Mouse (Mus musculus) adrenal gland, postnatal 25 days (tissue): Measurements from ENCODE around the gene Dcdc2b. TPM values are rescaled to one million over a fixed set of nuclear protein-coding genes. Genes with fewer than 3 reads are reported as not detected.

Experiments
- DNase-seq: peaks from one replicate; pipeline ENCODE4 v3.0.0; 2021; ENCODE audit warnings: mixed read lengths
- total RNA-seq: library from RNA; stranded (reverse); gene quantifications from 2 replicates; pipeline ENCODE4 v1.2.3, GENCODE M21; 2021

The Dcdc2b gene
- total RNA-seq, 1 experiment from 2014 or later = 2.0 TPM

- peak; percentile 27 for DNase-seq
These were observed 35.6 kb downstream of the Dcdc2b start, which contains the start of gene Fam167b for GRCm38 (mm10) chr4:129578466-129578865. Gene Fam167b, minus strand, starts transcription at chr4:129578549.

- no peak for DNase-seq
These were observed 36.4 kb downstream of the Dcdc2b start for GRCm38 (mm10) chr4:129577688-129578087.

- DNase-seq = peak; percentile 79
These were observed 37.1 kb downstream of the Dcdc2b start for GRCm38 (mm10) chr4:129576863-129577491.

- no peak for DNase-seq
These were observed 38.7 kb downstream of the Dcdc2b start for GRCm38 (mm10) chr4:129575171-129575844.

DNA sequence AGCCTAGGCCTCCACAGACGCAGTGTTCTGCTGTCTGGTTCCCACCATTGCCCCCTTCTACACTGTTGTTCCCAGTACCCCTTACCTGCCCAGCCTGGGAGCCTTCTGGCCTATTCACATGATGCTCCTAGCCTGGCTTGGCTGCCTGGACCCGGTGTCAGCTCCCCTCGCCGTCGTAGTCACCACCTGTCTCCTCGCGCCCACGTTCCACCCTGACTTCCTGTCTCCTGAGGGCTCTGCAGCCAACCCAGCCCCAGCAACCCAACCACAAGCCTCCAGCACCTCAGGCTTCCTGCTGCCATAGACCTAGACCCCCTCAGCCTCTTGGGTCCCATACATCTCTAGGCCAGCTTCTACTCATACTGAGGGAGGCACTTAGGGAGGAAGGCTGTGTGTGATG, 40.6 kb downstream of the Dcdc2b start, which contains the start of gene Lck:
Gene Lck (minus strand): TSS at position 212 of the 400 bp plus-strand sequence.
- no peak for DNase-seq

DNA sequence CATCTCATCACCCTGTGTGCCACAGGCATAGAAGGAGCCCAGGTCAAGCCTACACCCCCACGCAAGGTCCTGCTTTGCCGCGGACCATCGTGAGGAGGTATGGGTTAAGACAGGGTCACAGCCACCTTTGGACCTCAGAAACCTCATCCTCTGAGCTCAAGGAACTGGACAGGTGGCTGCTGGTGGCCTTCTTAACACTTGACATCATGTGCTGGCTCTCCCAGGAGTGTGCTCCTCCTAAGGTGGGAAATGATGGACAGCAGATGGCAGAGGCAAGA, 41.0 kb downstream of the Dcdc2b start:
- DNase-seq = no peak

GRCm38 (mm10) chr4:129572236-129573092, 41.6 kb downstream of the Dcdc2b start:
- no peak for DNase-seq

- DNase-seq = no peak
These were observed 42.4 kb downstream of the Dcdc2b start for GRCm38 (mm10) chr4:129571551-129572084.

GRCm38 (mm10) chr4:129570028-129570427, 44.0 kb downstream of the Dcdc2b start:
- no peak for DNase-seq

GRCm38 (mm10) chr4:129568366-129568765, 45.7 kb downstream of the Dcdc2b start:
- no peak for DNase-seq

GRCm38 (mm10) chr4:129565139-129565538, 48.9 kb downstream of the Dcdc2b start:
- DNase-seq = no peak

GRCm38 (mm10) chr4:129563718-129564117, 50.3 kb downstream of the Dcdc2b start:
- DNase-seq = no peak

DNA sequence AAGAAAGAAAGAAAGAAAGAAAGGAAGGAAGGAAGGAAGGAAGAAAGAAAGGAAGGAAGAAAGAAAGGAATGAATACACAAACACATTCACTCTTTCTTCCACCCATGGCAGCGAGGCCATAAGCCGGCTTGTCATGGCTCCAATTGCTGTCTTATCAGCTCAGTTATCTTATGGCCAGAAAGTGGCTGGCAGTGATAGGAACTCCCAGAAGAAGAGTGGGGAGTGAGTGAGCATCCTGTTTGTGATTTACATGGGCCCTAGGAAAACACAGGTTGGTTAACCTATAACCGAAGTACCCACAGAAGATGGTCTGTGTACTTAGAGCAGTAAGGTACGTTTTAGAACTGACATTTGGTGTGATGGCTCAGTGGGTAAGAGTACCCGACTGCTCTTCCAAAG, 52.9 kb downstream of the Dcdc2b start:
- DNase-seq = no peak

Other genes starting within 250 kb of the Dcdc2b start
- 7.0 and 8.7 TPM in 2 replicates for gene Zbtb8a, start 236.1 kb downstream of the Dcdc2b start, total RNA-seq
- 0.18 and 0.48 TPM in 2 replicates for gene Zbtb8b, start 173.4 kb downstream of the Dcdc2b start, total RNA-seq
- 70.2 and 81.0 TPM in 2 replicates for gene Bsdc1, start 152.7 kb downstream of the Dcdc2b start, total RNA-seq
- gene Tssk3, start 123.2 kb downstream of the Dcdc2b start, total RNA-seq = not detected in 2 replicates
- gene Fam229a, start 123.1 kb downstream of the Dcdc2b start, total RNA-seq = not detected in 2 replicates
- 61.0 and 68.3 TPM in 2 replicates for gene Marcksl1, start 100.7 kb downstream of the Dcdc2b start, total RNA-seq
- gene Hdac1, start 71.5 kb downstream of the Dcdc2b start, total RNA-seq = 48.0 and 54.5 TPM in 2 replicates
- 3.7 and 4.3 TPM in 2 replicates for gene Lck, start 40.6 kb downstream of the Dcdc2b start, total RNA-seq
- gene Fam167b, start 35.7 kb downstream of the Dcdc2b start, total RNA-seq = 33.5 and 35.2 TPM in 2 replicates
- 167 and 171 TPM in 2 replicates for gene Eif3i, start 13.6 kb downstream of the Dcdc2b start, total RNA-seq
- gene Tmem234, start 13.6 kb downstream of the Dcdc2b start, total RNA-seq = 96.3 and 111 TPM in 2 replicates
- gene Iqcc, start 4.8 kb upstream of the Dcdc2b start, total RNA-seq = 39.3 and 45.6 TPM in 2 replicates
- 41.2 and 52.2 TPM in 2 replicates for gene Ccdc28b, start 9.7 kb upstream of the Dcdc2b start, total RNA-seq
- gene Txlna, start 26.8 kb upstream of the Dcdc2b start, total RNA-seq = 64.1 and 76.6 TPM in 2 replicates
- gene Kpna6, start 58.5 kb upstream of the Dcdc2b start, total RNA-seq = 80.1 and 95.8 TPM in 2 replicates
- 10.1 and 14.8 TPM in 2 replicates for gene Tmem39b, start 82.6 kb upstream of the Dcdc2b start, total RNA-seq
- gene Khdrbs1, start 128.0 kb upstream of the Dcdc2b start, total RNA-seq = 81.6 and 89.4 TPM in 2 replicates
- 401 TPM in 2 replicates for gene Ptp4a2, start 197.0 kb upstream of the Dcdc2b start, total RNA-seq